Mouse (Mus musculus) CH12.LX (cell line): ENCODE data around the gene Plekhg2. TPM values are rescaled to one million over a fixed set of nuclear protein-coding genes. Genes with fewer than 3 reads are reported as not detected.

Experiments
- DNase-seq: peaks from one replicate; pipeline ENCODE4 v3.0.0-alpha.2; 2013; ENCODE audit errors: extremely low read depth
- H3K27ac ChIP-seq: 2 replicates; pipeline ENCODE4 v1.5.1; 2012; ENCODE audit warnings: low read depth, mild to moderate bottlenecking, control low read depth, moderate library complexity; ENCODE audit not compliant: insufficient read depth
- H3K27me3 ChIP-seq: replicated peaks from 2 replicates; pipeline ENCODE3; 2012; ENCODE audit warnings: inconsistent platforms
- H3K36me3 ChIP-seq, 2 experiments: replicated peaks in 1 of 2; 2 replicates each; pipeline versions ENCODE3 to v1.6.1; 2012; ENCODE audit warnings: inconsistent platforms in 1 of 2, low read length in 1 of 2, mild to moderate bottlenecking in 1 of 2, mixed read lengths in 1 of 2, moderate library complexity in 1 of 2; ENCODE audit not compliant: control insufficient read depth in 1 of 2, insufficient read depth in 1 of 2
- H3K4me1 ChIP-seq, 2 experiments: 2 replicates each; pipeline ENCODE4 v1.6.1; 2012; ENCODE audit warnings: inconsistent platforms in 1 of 2, moderate library complexity in 1 of 2; ENCODE audit not compliant: insufficient read depth in 2 of 2, control insufficient read depth in 1 of 2
- H3K4me2 ChIP-seq: 2 replicates; pipeline ENCODE4 v1.6.1; 2012; ENCODE audit warnings: low read depth, mild to moderate bottlenecking, control low read depth; ENCODE audit not compliant: poor library complexity, insufficient read depth, severe bottlenecking
- H3K4me3 ChIP-seq, 3 experiments: fragments of 150-350 bp in 1 of 3; sonication (generic) in 1 of 3; replicated peaks in 1 of 3; 2 replicates each; pipeline versions ENCODE3 to v1.5.1; 2011 to 2012; ENCODE audit warnings: low read depth in 2 of 3, low read length in 2 of 3, mild to moderate bottlenecking in 2 of 3, moderate library complexity in 2 of 3, control low read depth in 1 of 3, improper control_type of control experiment in 1 of 3, inconsistent platforms in 1 of 3, mixed read lengths in 1 of 3; ENCODE audit not compliant: poor library complexity in 1 of 3
- H3K79me2 ChIP-seq: replicated peaks from 2 replicates; pipeline ENCODE4 v1.6.1; 2012; ENCODE audit warnings: mild to moderate bottlenecking, moderate library complexity; ENCODE audit not compliant: control insufficient read depth, poor library complexity, insufficient read depth, severe bottlenecking; ENCODE audit errors: extremely low read depth
- H3K9ac ChIP-seq: 2 replicates; pipeline ENCODE4 v1.6.1; 2012; ENCODE audit warnings: low read depth, mild to moderate bottlenecking, control low read depth, moderate library complexity; ENCODE audit not compliant: insufficient read depth
- H3K9me3 ChIP-seq: replicated peaks from 2 replicates; pipeline ENCODE3; 2012; ENCODE audit warnings: low read length, inconsistent platforms, mixed read lengths
- BHLHE40 ChIP-seq: IDR thresholded peaks from 2 replicates; pipeline ENCODE4 v1.6.1; 2011; ENCODE audit warnings: mild to moderate bottlenecking, low read depth, low read length, improper control_type of control experiment
- ETS1 ChIP-seq: conservative IDR thresholded peaks from 2 replicates; pipeline ENCODE4 v1.6.1; 2012; ENCODE audit warnings: low read depth, mild to moderate bottlenecking, inconsistent platforms, low read length, improper control_type of control experiment, moderate library complexity
- HCFC1 ChIP-seq: IDR thresholded peaks from 2 replicates; pipeline ENCODE4 v1.6.1; 2012; ENCODE audit warnings: low read depth, mild to moderate bottlenecking, inconsistent platforms, low read length, improper control_type of control experiment
- IRF4 ChIP-seq: IDR thresholded peaks from 2 replicates; pipeline ENCODE4 v1.6.1; 2014; ENCODE audit warnings: low read depth, mild to moderate bottlenecking, inconsistent platforms, low read length, improper control_type of control experiment
- JUN ChIP-seq: IDR thresholded peaks from 2 replicates; pipeline ENCODE4 v1.6.1; 2011; ENCODE audit warnings: low read depth, mild to moderate bottlenecking, low read length, improper control_type of control experiment, moderate library complexity; ENCODE audit not compliant: insufficient read depth
- JUND ChIP-seq: conservative IDR thresholded peaks from 2 replicates; pipeline ENCODE4 v1.6.1; 2011; ENCODE audit warnings: low read depth, low read length, improper control_type of control experiment
- KAT2A ChIP-seq: IDR thresholded peaks from 2 replicates; pipeline ENCODE4 v1.6.1; 2012; ENCODE audit warnings: low read length, improper control_type of control experiment, inconsistent platforms; ENCODE audit not compliant: insufficient replicate concordance
- MAX ChIP-seq: IDR thresholded peaks from 2 replicates; pipeline ENCODE4 v1.6.1; 2011; ENCODE audit warnings: low read length, improper control_type of control experiment
- MAZ ChIP-seq: IDR thresholded peaks from 2 replicates; pipeline ENCODE4 v1.6.1; 2012; ENCODE audit warnings: low read depth, mild to moderate bottlenecking, inconsistent platforms, low read length, improper control_type of control experiment, moderate library complexity
- MEF2A ChIP-seq: IDR thresholded peaks from 2 replicates; pipeline ENCODE4 v1.6.1; 2014; ENCODE audit warnings: low read depth, mild to moderate bottlenecking, inconsistent platforms, low read length, improper control_type of control experiment, borderline replicate concordance
- MXI1 ChIP-seq: IDR thresholded peaks from 2 replicates; pipeline ENCODE4 v1.6.1; 2011; ENCODE audit warnings: mild to moderate bottlenecking, low read depth, low read length, improper control_type of control experiment
- MYC ChIP-seq: IDR thresholded peaks from 2 replicates; pipeline ENCODE4 v1.6.1; 2011; ENCODE audit warnings: low read depth, mild to moderate bottlenecking, improper control_type of control experiment, low read length
- NRF1 ChIP-seq: IDR thresholded peaks from 2 replicates; pipeline ENCODE4 v1.6.1; 2014; ENCODE audit warnings: low read depth, mild to moderate bottlenecking, inconsistent platforms, low read length, improper control_type of control experiment, moderate library complexity
- RAD21 ChIP-seq: IDR thresholded peaks from 2 replicates; pipeline ENCODE4 v1.6.1; 2011; ENCODE audit warnings: low read depth, mild to moderate bottlenecking, low read length, improper control_type of control experiment, moderate library complexity
- SIN3A ChIP-seq: IDR thresholded peaks from 2 replicates; pipeline ENCODE4 v1.6.1; 2012; ENCODE audit warnings: low read length, improper control_type of control experiment, inconsistent platforms
- UBTF ChIP-seq: IDR thresholded peaks from 2 replicates; pipeline ENCODE4 v1.6.1; 2012; ENCODE audit warnings: low read depth, mild to moderate bottlenecking, inconsistent platforms, low read length, improper control_type of control experiment, moderate library complexity
- USF2 ChIP-seq: conservative IDR thresholded peaks from 2 replicates; pipeline ENCODE4 v1.6.1; 2011; ENCODE audit warnings: low read depth, low read length, improper control_type of control experiment
- ZMIZ1 ChIP-seq: IDR thresholded peaks from 2 replicates; pipeline ENCODE4 v1.6.1; 2012; ENCODE audit warnings: low read depth, mild to moderate bottlenecking, inconsistent platforms, low read length, improper control_type of control experiment
- ZNF384 ChIP-seq: IDR thresholded peaks from 2 replicates; pipeline ENCODE4 v1.6.1; 2012; ENCODE audit warnings: low read depth, low read length, improper control_type of control experiment, inconsistent platforms
- dilution Hi-C: fragments of 300-500 bp; cut with MboI; formaldehyde crosslinking; loops from 2 replicates; pipeline ENCODE4 v1.14.3; 2020; ENCODE audit warnings: low sequenced_read_pairs; ENCODE audit not compliant: extremely low pct_unique_long_range_greater_than_20kb, extremely low pct_ligation_motif_present
- in situ Hi-C: fragments of 300-500 bp; cut with MboI; formaldehyde crosslinking; loops from 3 replicates; pipeline ENCODE4 v1.14.3; 2019; ENCODE audit warnings: low sequenced_read_pairs, low pct_ligation_motif_present, low pct_unique_long_range_greater_than_20kb, mixed read lengths
- polyA plus RNA-seq: library from polyadenylated mRNA; unstranded; fragments of >175 nt; gene quantifications from 2 replicates; pipeline ENCODE4 v1.2.1, GENCODE M21; 2012; ENCODE audit warnings: low read depth; ENCODE audit not compliant: insufficient read length
- total RNA-seq, 2 experiments: library from RNA; depleted of rRNA; stranded (reverse); fragments of 300-350 nt in 1 of 2; fragments of >200 nt in 1 of 2; gene quantifications; 2 replicates each; pipeline ENCODE4 v1.2.3; 2012 to 2014

The Plekhg2 gene
- total and polyA plus RNA-seq, 3 experiments = 0.39 to 5.5 (median 4.7) TPM

DNA sequence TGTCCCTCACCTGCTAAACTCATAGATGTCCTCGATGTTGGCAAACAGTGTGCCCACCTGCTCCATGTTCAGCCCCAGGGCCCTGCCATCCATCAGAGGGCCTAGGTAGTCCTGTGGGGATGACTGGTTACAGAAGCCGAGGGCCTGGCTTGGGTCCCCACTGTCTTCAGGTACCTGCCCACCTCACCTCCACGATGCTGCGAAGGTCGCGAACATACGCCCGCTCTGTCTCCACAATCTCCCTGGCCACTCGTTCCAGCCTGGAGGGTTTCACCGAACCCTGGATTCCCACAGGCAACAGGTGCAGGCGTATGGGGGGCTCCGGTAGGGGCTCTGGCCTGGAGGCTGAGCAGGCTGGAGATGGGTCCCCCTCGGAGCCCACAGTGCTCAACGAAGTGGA lies 2.3 kb downstream of the Plekhg2 start:
- Histone ChIP-seq H3K36me3 (peaks cover 0 to 33% of the 10 kb centered on the region in 2 experiments), H3K4me2 (no peak overlapping the region), H3K9me3 (no peaks in the 10 kb centered on the region), H3K27ac (no peak overlapping the region), H3K9ac (no peak overlapping the region), H3K4me1 (peaks cover 7 to 27% of the 10 kb centered on the region in 2 experiments), H3K79me2 (no peaks in the 10 kb centered on the region), H3K27me3 (no peaks in the 10 kb centered on the region), H3K4me3 (no peak overlapping the region)
- in situ Hi-C loops = no loop called here
- dilution Hi-C loops = no loop called here
- no peak for TF ChIP-seq MEF2A
- TF ChIP-seq ETS1 = no peak
- no peak for TF ChIP-seq UBTF
- TF ChIP-seq BHLHE40 = no peak
- no peak for TF ChIP-seq ZMIZ1
- TF ChIP-seq SIN3A = no peak
- no peak for TF ChIP-seq JUN
- no peak for TF ChIP-seq IRF4
- TF ChIP-seq KAT2A = no peak
- no peak for TF ChIP-seq JUND
- TF ChIP-seq MYC = no peak
- no peak for TF ChIP-seq MAX
- no peak for TF ChIP-seq USF2
- no peak for TF ChIP-seq HCFC1
- TF ChIP-seq RAD21 = no peak
- no peak for DNase-seq

DNA sequence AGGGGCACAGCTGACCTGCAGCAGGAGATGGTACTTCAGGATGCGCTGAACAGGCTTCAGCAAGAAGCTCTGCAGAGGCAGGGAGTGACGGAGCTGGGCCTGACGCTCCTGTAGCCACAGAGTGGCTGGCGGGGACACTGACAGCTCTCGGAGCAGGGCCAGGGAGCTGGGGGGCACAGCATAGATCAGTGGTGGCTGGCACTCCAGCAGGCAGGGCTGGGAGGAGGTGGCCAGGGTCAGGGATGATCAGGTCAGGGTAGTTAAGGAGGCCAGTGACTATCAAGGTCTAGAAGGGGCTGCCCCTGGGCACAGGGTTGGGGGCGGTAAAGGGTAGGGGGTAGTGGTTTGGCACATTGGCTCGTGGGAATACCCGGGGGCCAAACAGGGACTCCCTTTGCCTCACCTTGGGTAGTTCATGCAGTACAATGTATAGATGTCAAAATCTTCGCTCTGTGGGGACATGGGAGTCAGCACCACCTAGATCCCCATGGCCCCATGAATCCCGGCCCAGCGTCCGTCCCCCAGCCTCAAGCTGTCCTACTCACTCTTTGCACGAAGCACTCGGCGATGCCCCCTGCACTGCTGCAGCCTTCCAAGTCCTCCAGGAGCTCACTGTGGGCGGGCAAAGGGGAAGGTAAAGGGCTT lies 4.0 kb downstream of the Plekhg2 start:
- in situ Hi-C loops = no loop called here
- no peak overlapping the region for H3K9ac ChIP-seq
- H3K4me2 ChIP-seq = no peak overlapping the region
- peaks cover 0 to 44% of the 10 kb centered on the region in 2 experiments for H3K36me3 ChIP-seq
- TF ChIP-seq MXI1 (no peak), HCFC1 (no peak), NRF1 (no peak), IRF4 (no peak), ETS1 (no peak), ZNF384 (no peak), MAZ (no peak)
- TF ChIP-seq, all 38 proteins: peak for 0
- dilution Hi-C loops = no loop called here
- H3K27ac ChIP-seq = no peak overlapping the region
- no peak overlapping the region for H3K4me3 ChIP-seq
- peaks cover 7 to 15% of the 10 kb centered on the region in 2 experiments for H3K4me1 ChIP-seq
- no peak for DNase-seq
- no peaks in the 10 kb centered on the region for H3K9me3 ChIP-seq
- no peaks in the 10 kb centered on the region for H3K79me2 ChIP-seq
- H3K27me3 ChIP-seq = no peaks in the 10 kb centered on the region
